In the genomic region with DNA sequence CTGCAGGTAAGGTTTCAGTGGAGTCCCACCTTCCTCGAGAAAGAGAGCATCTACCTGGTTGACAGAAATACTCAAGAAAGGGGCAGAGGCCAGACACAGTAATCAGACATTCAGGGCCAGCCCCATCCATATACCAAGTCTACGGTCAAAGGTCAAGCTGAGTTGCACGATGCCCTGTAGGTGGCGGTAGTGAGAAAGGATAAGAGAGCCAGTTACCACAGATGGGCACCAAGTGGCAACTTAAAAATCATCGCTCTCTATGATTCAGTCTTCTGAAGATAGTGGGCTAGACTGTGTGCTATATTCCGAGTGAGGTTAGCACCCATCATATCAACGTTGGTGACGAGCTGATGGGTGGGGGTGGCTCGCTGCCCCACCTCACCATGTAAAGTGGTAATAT, we compare ENCODE assay signal across 1 mouse cellular context.
TF ChIP-seq lines count a peak whose summit lies in the region.

No protein-coding gene starts in this region.

TF ChIP-seq in CH12.LX, 34 proteins besides CTCF, POLR2A, EP300 and RAD21 (continued from another document):
- peak; percentile 39; the same call in 1 of the 2 replicates for TF ChIP-seq SIN3A (IDR thresholded peaks at IDR 0.05; ENCODE audit: low read length)
- no peak for TF ChIP-seq MYC (IDR thresholded peaks at IDR 0.05; ENCODE audit: low read depth, low read length)
- no peak for TF ChIP-seq MAX (IDR thresholded peaks at IDR 0.05; ENCODE audit: low read length)
- TF ChIP-seq SMC3 (IDR thresholded peaks at IDR 0.05; ENCODE audit: low read depth, low read length) = peak; percentile 78
- no peak; the same call in 1 of the 2 replicates for TF ChIP-seq MXI1 (IDR thresholded peaks at IDR 0.05; ENCODE audit: low read depth, low read length)
